Mouse (Mus musculus): ENCODE data around the gene Xxylt1. TPM values are rescaled to one million over a fixed set of nuclear protein-coding genes. Genes with fewer than 3 reads are reported as not detected.

Xxylt1 gene
- total and polyA plus RNA-seq, 3 experiments: 21.5 to 45.7 (median 35.1) TPM

DNA sequence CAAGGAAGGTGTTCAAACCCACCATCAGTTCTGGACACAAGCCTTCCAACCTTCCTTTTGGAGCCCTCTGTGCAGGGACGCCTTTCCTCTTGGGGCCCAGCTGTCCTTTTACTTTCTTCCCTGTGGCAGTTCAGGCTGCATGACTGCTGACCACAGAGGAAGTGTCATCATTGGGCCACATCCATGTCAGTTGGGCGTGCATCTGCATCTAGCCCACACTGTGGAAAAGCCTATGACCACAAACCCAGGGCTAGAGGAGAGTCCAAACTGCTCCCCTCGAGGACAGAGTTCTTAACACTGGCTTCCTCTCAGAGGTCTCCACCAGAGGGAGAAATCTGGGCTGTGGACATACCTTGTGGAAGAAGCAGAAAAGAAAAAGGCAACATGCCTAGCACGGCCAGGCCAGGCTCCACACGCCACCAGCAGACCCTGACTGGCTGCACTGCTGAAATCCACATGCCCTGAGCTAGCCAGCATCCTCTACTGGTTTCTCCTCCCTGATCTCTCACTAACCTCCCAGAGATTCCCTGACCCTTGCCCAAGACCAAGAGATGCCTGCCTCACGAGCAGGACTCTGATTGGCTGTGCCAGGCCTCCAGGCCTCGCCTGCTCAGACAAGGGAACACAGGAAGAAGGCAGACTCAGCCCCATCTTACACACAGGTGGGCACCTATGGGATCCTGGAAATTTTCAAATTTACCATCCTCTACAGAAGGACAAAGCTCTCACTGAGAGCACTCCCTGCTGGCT is 112.7 kb downstream of the Xxylt1 start:
- no peaks in the 10 kb centered on the region for H3K27me3 ChIP-seq (replicated peaks)
- H3K36me3 ChIP-seq (replicated peaks in 1 of 2; ENCODE audit: control insufficient read depth in 1 of 2, insufficient read depth in 1 of 2, low read length in 1 of 2): peaks cover 0 to 67% of the 10 kb centered on the region in 2 experiments
- no peaks in the 10 kb centered on the region for H3K9me3 ChIP-seq (replicated peaks; ENCODE audit: low read length)
- H3K9ac ChIP-seq (ENCODE audit: insufficient read depth, low read depth): no peak overlapping the region
- H3K27ac ChIP-seq (ENCODE audit: insufficient read depth, low read depth): no peak overlapping the region
- dilution Hi-C loops (cut with MboI; ENCODE audit: extremely low pct_ligation_motif_present, extremely low pct_unique_long_range_greater_than_20kb, low sequenced_read_pairs): no loop called here
- H3K4me1 ChIP-seq (ENCODE audit: control insufficient read depth in 1 of 2, insufficient read depth in 2 of 2): peaks cover 39 to 76% of the 10 kb centered on the region in 2 experiments
- no peaks in the 10 kb centered on the region for H3K79me2 ChIP-seq (replicated peaks; ENCODE audit: control insufficient read depth, extremely low read depth, insufficient read depth, poor library complexity, severe bottlenecking)
- in situ Hi-C loops (cut with MboI; ENCODE audit: low pct_ligation_motif_present, low pct_unique_long_range_greater_than_20kb, low sequenced_read_pairs): no loop called here
- TF ChIP-seq SMC3 (IDR thresholded peaks at IDR 0.05; ENCODE audit: low read depth, low read length) (0 out of 2 replicates have a peak, but pooled peaks have one; percentile 4), RAD21 (IDR thresholded peaks at IDR 0.05; ENCODE audit: low read depth, low read length) (peak; percentile 3), MAZ (IDR thresholded peaks at IDR 0.05; ENCODE audit: low read depth, low read length) (no peak), POLR2A (IDR thresholded peaks at IDR 0.05; ENCODE audit: low read depth, low read length) (no peak), MEF2A (IDR thresholded peaks at IDR 0.05; ENCODE audit: borderline replicate concordance, low read depth, low read length) (no peak), POLR2AphosphoS2 (IDR thresholded peaks at IDR 0.05; ENCODE audit: low read depth, low read length) (no peak), ETS1 (conservative IDR thresholded peaks at IDR 0.05; ENCODE audit: low read depth, low read length) (peak; percentile 21; the same call in 1 of the 2 replicates), ZMIZ1 (IDR thresholded peaks at IDR 0.05; ENCODE audit: low read depth, low read length) (no peak)
- no peak overlapping the region for H3K4me2 ChIP-seq (ENCODE audit: insufficient read depth, low read depth, poor library complexity, severe bottlenecking)
- H3K4me3 ChIP-seq (replicated peaks in 1 of 3; ENCODE audit: low read depth in 2 of 3, low read length in 2 of 3, poor library complexity in 1 of 3): no peak overlapping the region
- DNase-seq (ENCODE audit: extremely low read depth): no peak

DNA sequence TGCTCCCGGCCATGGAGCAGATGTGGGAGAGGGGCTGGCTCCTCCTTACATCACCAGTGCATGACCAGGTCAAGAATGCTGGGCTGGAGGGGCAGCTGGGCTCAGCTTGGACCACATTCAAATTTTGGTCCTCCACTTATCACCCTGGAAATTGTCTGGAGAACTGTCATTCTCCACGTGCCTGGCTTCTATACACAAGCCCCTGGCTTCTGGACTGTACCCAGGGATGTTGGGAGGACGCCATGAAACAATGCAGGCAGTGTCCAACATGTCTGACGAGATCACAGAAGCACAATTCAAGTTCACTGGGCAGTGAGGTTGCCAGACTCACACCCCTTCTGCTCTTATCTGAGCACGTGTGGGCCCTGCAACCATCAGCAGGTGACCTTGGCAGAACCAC is 114.5 kb downstream of the Xxylt1 start:
- peaks cover 41 to 76% of the 10 kb centered on the region in 2 experiments for H3K4me1 ChIP-seq (ENCODE audit: control insufficient read depth in 1 of 2, insufficient read depth in 2 of 2)
- dilution Hi-C loops (cut with MboI; ENCODE audit: extremely low pct_ligation_motif_present, extremely low pct_unique_long_range_greater_than_20kb, low sequenced_read_pairs) (no loop called here), in situ Hi-C loops (cut with MboI; ENCODE audit: low pct_ligation_motif_present, low pct_unique_long_range_greater_than_20kb, low sequenced_read_pairs) (no loop called here)
- H3K27ac ChIP-seq (ENCODE audit: insufficient read depth, low read depth): no peak overlapping the region
- H3K4me2 ChIP-seq (ENCODE audit: insufficient read depth, low read depth, poor library complexity, severe bottlenecking): no peak overlapping the region
- no peak overlapping the region for H3K4me3 ChIP-seq (replicated peaks in 1 of 3; ENCODE audit: low read depth in 2 of 3, low read length in 2 of 3, poor library complexity in 1 of 3)
- H3K9ac ChIP-seq (ENCODE audit: insufficient read depth, low read depth): no peak overlapping the region
- TF ChIP-seq USF1 (IDR thresholded peaks at IDR 0.05; ENCODE audit: low read depth, low read length) (no peak), JUND (conservative IDR thresholded peaks at IDR 0.05; ENCODE audit: low read depth, low read length) (no peak), POLR2A (IDR thresholded peaks at IDR 0.05; ENCODE audit: low read depth, low read length) (no peak), GABPA (IDR thresholded peaks at IDR 0.05; ENCODE audit: insufficient replicate concordance, low read depth, low read length) (no peak), NRF1 (IDR thresholded peaks at IDR 0.05; ENCODE audit: low read depth, low read length) (no peak)
- H3K9me3 ChIP-seq (replicated peaks; ENCODE audit: low read length): no peaks in the 10 kb centered on the region
- H3K79me2 ChIP-seq (replicated peaks; ENCODE audit: control insufficient read depth, extremely low read depth, insufficient read depth, poor library complexity, severe bottlenecking): no peaks in the 10 kb centered on the region
- no peak for DNase-seq (ENCODE audit: extremely low read depth)
- H3K36me3 ChIP-seq (replicated peaks in 1 of 2; ENCODE audit: control insufficient read depth in 1 of 2, insufficient read depth in 1 of 2, low read length in 1 of 2): peaks cover 0 to 62% of the 10 kb centered on the region in 2 experiments
- no peaks in the 10 kb centered on the region for H3K27me3 ChIP-seq (replicated peaks)

DNA sequence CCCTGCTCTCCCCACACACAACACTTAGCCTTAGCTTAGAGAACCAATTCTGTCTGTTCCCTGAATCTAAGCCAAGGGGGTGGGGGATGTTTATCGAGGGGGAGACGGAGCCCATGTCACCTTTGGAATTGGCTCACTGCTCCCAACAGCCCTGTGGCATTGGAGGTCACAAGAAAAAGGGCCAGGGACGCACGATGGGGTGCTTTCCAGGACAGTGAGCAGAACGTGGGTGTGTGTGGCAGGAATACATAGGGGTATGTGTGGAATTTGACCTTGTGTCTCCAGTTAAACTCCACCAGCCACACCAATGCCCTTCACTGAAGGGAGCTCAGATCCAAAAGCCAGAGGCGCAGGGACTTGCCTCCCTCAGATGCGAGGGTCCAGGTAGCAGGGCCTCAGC is 116.3 kb downstream of the Xxylt1 start:
- no peak overlapping the region for H3K9ac ChIP-seq (ENCODE audit: insufficient read depth, low read depth)
- dilution Hi-C loops (cut with MboI; ENCODE audit: extremely low pct_ligation_motif_present, extremely low pct_unique_long_range_greater_than_20kb, low sequenced_read_pairs): no loop called here
- no peaks in the 10 kb centered on the region for H3K9me3 ChIP-seq (replicated peaks; ENCODE audit: low read length)
- no peaks in the 10 kb centered on the region for H3K27me3 ChIP-seq (replicated peaks)
- no peak for DNase-seq (ENCODE audit: extremely low read depth)
- H3K4me2 ChIP-seq (ENCODE audit: insufficient read depth, low read depth, poor library complexity, severe bottlenecking): no peak overlapping the region
- no peaks in the 10 kb centered on the region for H3K79me2 ChIP-seq (replicated peaks; ENCODE audit: control insufficient read depth, extremely low read depth, insufficient read depth, poor library complexity, severe bottlenecking)
- no peak overlapping the region for H3K4me3 ChIP-seq (replicated peaks in 1 of 3; ENCODE audit: low read depth in 2 of 3, low read length in 2 of 3, poor library complexity in 1 of 3)
- H3K4me1 ChIP-seq (ENCODE audit: control insufficient read depth in 1 of 2, insufficient read depth in 2 of 2): peaks cover 46 to 74% of the 10 kb centered on the region in 2 experiments
- no peak overlapping the region for H3K27ac ChIP-seq (ENCODE audit: insufficient read depth, low read depth)
- in situ Hi-C loops (cut with MboI; ENCODE audit: low pct_ligation_motif_present, low pct_unique_long_range_greater_than_20kb, low sequenced_read_pairs): no loop called here
- peaks cover 0 to 71% of the 10 kb centered on the region in 2 experiments for H3K36me3 ChIP-seq (replicated peaks in 1 of 2; ENCODE audit: control insufficient read depth in 1 of 2, insufficient read depth in 1 of 2, low read length in 1 of 2)
- no peak for TF ChIP-seq BHLHE40 (IDR thresholded peaks at IDR 0.05; ENCODE audit: low read depth, low read length)
- TF ChIP-seq MEF2A (IDR thresholded peaks at IDR 0.05; ENCODE audit: borderline replicate concordance, low read depth, low read length): no peak
- no peak for TF ChIP-seq IRF4 (IDR thresholded peaks at IDR 0.05; ENCODE audit: low read depth, low read length)
- TF ChIP-seq RCOR1 (conservative IDR thresholded peaks at IDR 0.05; ENCODE audit: low read depth, low read length): no peak
- no peak for TF ChIP-seq USF1 (IDR thresholded peaks at IDR 0.05; ENCODE audit: low read depth, low read length)
- no peak for TF ChIP-seq MAZ (IDR thresholded peaks at IDR 0.05; ENCODE audit: low read depth, low read length)
- TF ChIP-seq TCF12 (IDR thresholded peaks at IDR 0.05; ENCODE audit: low read depth, low read length): no peak
- no peak for TF ChIP-seq MYC (IDR thresholded peaks at IDR 0.05; ENCODE audit: low read depth, low read length)
- no peak for TF ChIP-seq EP300 (IDR thresholded peaks at IDR 0.05; ENCODE audit: low read length)
- TF ChIP-seq JUN (IDR thresholded peaks at IDR 0.05; ENCODE audit: insufficient read depth, low read depth, low read length): no peak
- TF ChIP-seq HCFC1 (IDR thresholded peaks at IDR 0.05; ENCODE audit: low read depth, low read length): no peak
- no peak for TF ChIP-seq SIN3A (IDR thresholded peaks at IDR 0.05; ENCODE audit: low read length)
- no peak for TF ChIP-seq ZNF384 (IDR thresholded peaks at IDR 0.05; ENCODE audit: low read depth, low read length)
- no peak for TF ChIP-seq UBTF (IDR thresholded peaks at IDR 0.05; ENCODE audit: low read depth, low read length)
- no peak for TF ChIP-seq MAFK (IDR thresholded peaks at IDR 0.05; ENCODE audit: insufficient replicate concordance, low read length)
